Mouse (Mus musculus) retina, adult 2 months (tissue): Measurements from ENCODE around the gene Tex44.
A peak's percentile ranks its signal among the peaks of the same experiment; 100 is the strongest.

Experiments
- DNase-seq: peaks from one replicate; pipeline ENCODE4 v3.0.0-alpha.2; 2012; ENCODE audit warnings: low read depth, low spot score

The Tex44 gene

GRCm38 (mm10) chr1:86426128-86426527 lies at the start of gene Tex44, which contains the start of gene Nmur1:
Gene Tex44 (plus strand): TSS chr1:86426329.
Gene Nmur1 (minus strand): TSS chr1:86426228.
- no peak for DNase-seq

- DNase-seq: no peak
These were observed 49.8 kb upstream of the Tex44 start for GRCm38 (mm10) chr1:86376354-86376753.

GRCm38 (mm10) chr1:86378662-86379061 lies 47.5 kb upstream of the Tex44 start:
- no peak for DNase-seq

- no peak for DNase-seq
These were observed 47.0 kb upstream of the Tex44 start for GRCm38 (mm10) chr1:86379161-86379569.

- no peak for DNase-seq
These were observed 45.1 kb upstream of the Tex44 start for GRCm38 (mm10) chr1:86381027-86381426.

GRCm38 (mm10) chr1:86389230-86389629 lies 36.9 kb upstream of the Tex44 start:
- DNase-seq: peak; percentile 37

- no peak for DNase-seq
These were observed 34.7 kb upstream of the Tex44 start for GRCm38 (mm10) chr1:86391425-86391824.

GRCm38 (mm10) chr1:86393219-86393618 lies 32.9 kb upstream of the Tex44 start:
- no peak for DNase-seq

GRCm38 (mm10) chr1:86394246-86394645 lies 31.9 kb upstream of the Tex44 start:
- DNase-seq: no peak

- no peak for DNase-seq
These were observed 30.2 kb upstream of the Tex44 start for GRCm38 (mm10) chr1:86395897-86396296.

- no peak for DNase-seq
These were observed 28.5 kb upstream of the Tex44 start for GRCm38 (mm10) chr1:86397621-86398020.

- no peak for DNase-seq
These were observed 27.9 kb upstream of the Tex44 start for GRCm38 (mm10) chr1:86398222-86398621.

GRCm38 (mm10) chr1:86399322-86399721 lies 26.8 kb upstream of the Tex44 start:
- no peak for DNase-seq

- no peak for DNase-seq
These were observed 25.9 kb upstream of the Tex44 start for GRCm38 (mm10) chr1:86400096-86400754.

- no peak for DNase-seq
These were observed 21.3 kb upstream of the Tex44 start for GRCm38 (mm10) chr1:86404834-86405233.

- no peak for DNase-seq
These were observed 19.8 kb upstream of the Tex44 start for GRCm38 (mm10) chr1:86406313-86406712.

- DNase-seq: no peak
These were observed 19.2 kb upstream of the Tex44 start for GRCm38 (mm10) chr1:86406914-86407313.

- DNase-seq: no peak
These were observed 17.6 kb upstream of the Tex44 start for GRCm38 (mm10) chr1:86408515-86408914.

- no peak for DNase-seq
These were observed 16.7 kb upstream of the Tex44 start for GRCm38 (mm10) chr1:86409476-86409875.

- DNase-seq: no peak
These were observed 11.4 kb upstream of the Tex44 start for GRCm38 (mm10) chr1:86414715-86415114.

GRCm38 (mm10) chr1:86415144-86415543 lies 11.0 kb upstream of the Tex44 start:
- DNase-seq: no peak

- no peak for DNase-seq
These were observed 10.4 kb upstream of the Tex44 start for GRCm38 (mm10) chr1:86415612-86416184.

GRCm38 (mm10) chr1:86416321-86416720 lies 9.8 kb upstream of the Tex44 start:
- DNase-seq: no peak
